Mouse (Mus musculus): Measurements from ENCODE around the gene Arih1. TPM values are rescaled to one million over a fixed set of nuclear protein-coding genes. Genes with fewer than 3 reads are reported as not detected.
A peak's percentile ranks its signal among the peaks of the same experiment; 100 is the strongest.

Arih1 gene
- polyA plus RNA-seq, 1 experiment from 2014 or later = 19.6 TPM

DNA sequence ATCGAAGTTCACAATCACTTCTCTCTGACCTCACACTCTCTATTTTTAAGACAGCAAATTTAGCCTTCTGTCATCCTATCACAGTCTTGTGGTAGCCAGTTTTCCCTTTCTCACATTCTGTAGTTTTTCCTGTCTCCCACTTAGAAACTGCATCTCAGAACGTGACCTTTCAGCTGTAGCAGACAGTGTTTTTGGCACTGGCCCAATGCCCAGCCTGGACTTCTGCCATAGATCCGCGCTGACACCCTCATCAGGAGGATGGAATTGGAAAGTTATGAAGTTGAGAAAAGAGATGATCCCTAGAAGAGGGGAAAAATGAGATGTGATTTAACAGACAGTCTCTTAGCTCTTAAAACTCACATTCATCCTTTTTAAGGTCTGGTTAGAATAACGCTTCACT, 32.6 kb upstream of the Arih1 start:
- no peaks in the 10 kb centered on the region for H3K9me3 ChIP-seq (ENCODE audit: control insufficient read depth, low read length)
- no peak overlapping the region for H3K27ac ChIP-seq (replicated peaks; ENCODE audit: low read depth, low read length)
- H3K4me2 ChIP-seq (ENCODE audit: low read length) = no peak overlapping the region
- no peaks in the 10 kb centered on the region for H3K4me1 ChIP-seq (ENCODE audit: control insufficient read depth, insufficient read depth, low read length)
- H3K9ac ChIP-seq (replicated peaks; ENCODE audit: low read length) = no peak overlapping the region
- ATAC-seq (ENCODE audit: low FRiP score, low TSS enrichment) (no peak), DNase-seq (no peak)
- no peaks in the 10 kb centered on the region for H3K36me3 ChIP-seq (ENCODE audit: control insufficient read depth, insufficient read depth, low read length)
- H3K4me3 ChIP-seq (replicated peaks; ENCODE audit: low read depth, low read length) = no peak overlapping the region
- 80% methylated on average over 5 of the region's 5 CpGs for WGBS
- H3K27me3 ChIP-seq (ENCODE audit: control insufficient read depth, insufficient read depth, low read length) = no peaks in the 10 kb centered on the region

DNA sequence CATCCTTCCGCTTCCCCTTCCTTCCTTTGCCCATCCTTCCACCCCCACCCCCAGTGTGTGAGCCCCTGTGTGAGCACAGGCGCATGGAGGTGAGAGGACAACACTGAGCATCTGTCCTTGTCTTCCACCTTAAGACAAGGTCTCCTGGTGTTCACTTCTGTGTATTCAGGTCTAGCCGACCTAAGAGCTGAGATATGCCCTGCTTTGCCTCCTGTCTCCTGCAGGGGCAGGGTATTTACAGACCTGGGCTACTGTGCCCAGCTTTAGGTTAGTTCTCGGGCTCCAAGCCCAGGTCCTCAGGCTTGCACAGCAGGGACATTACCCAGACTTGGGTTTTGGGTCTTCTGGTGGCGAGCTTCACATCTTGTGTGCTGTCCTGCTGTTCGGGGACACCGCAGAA, 30.7 kb upstream of the Arih1 start:
- WGBS = 67% methylated on average over 7 of the region's 7 CpGs
- Histone ChIP-seq H3K4me1 (ENCODE audit: control insufficient read depth, insufficient read depth, low read length) (no peaks in the 10 kb centered on the region), H3K4me3 (replicated peaks; ENCODE audit: low read depth, low read length) (no peak overlapping the region)

DNA sequence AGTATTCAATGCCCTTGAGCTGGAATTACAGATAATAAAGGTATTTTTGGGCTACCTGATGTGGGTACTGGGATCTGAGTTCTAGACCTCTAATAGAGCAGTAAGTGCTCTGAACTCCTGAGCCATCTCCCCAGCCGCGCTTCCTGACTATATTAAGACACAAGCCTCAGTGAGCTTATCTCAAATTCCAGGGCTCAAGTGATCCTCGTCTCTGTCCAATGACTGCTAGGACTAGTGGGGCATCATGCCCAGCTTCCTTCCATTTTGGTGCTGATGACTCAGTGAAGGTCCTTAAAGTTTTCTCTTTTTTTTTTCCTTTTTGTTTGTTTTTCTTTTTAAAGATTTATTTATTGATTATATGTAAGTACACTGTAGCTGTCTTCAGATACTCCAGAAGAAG, 28.7 kb upstream of the Arih1 start:
- ATAC-seq (ENCODE audit: low FRiP score, low TSS enrichment) = no peak
- Histone ChIP-seq H3K9me3 (ENCODE audit: control insufficient read depth, low read length) (no peaks in the 10 kb centered on the region), H3K4me2 (ENCODE audit: low read length) (no peak overlapping the region), H3K36me3 (ENCODE audit: control insufficient read depth, insufficient read depth, low read length) (no peaks in the 10 kb centered on the region), H3K4me3 (replicated peaks; ENCODE audit: low read depth, low read length) (no peak overlapping the region), H3K4me1 (ENCODE audit: control insufficient read depth, insufficient read depth, low read length) (no peaks in the 10 kb centered on the region), H3K27me3 (ENCODE audit: control insufficient read depth, insufficient read depth, low read length) (no peaks in the 10 kb centered on the region), H3K9ac (replicated peaks; ENCODE audit: low read length) (no peak overlapping the region), H3K27ac (replicated peaks; ENCODE audit: low read depth, low read length) (no peak overlapping the region)
- DNase-seq = no peak
- 76% methylated on average over 3 of the region's 3 CpGs for WGBS

More for the DNA sequence above, 30.7 kb upstream of the Arih1 start:
- ATAC-seq (ENCODE audit: low FRiP score, low TSS enrichment) (no peak), DNase-seq (no peak)
- H3K9ac ChIP-seq (replicated peaks; ENCODE audit: low read length) = no peak overlapping the region
- H3K9me3 ChIP-seq (ENCODE audit: control insufficient read depth, low read length) = no peaks in the 10 kb centered on the region
- H3K36me3 ChIP-seq (ENCODE audit: control insufficient read depth, insufficient read depth, low read length) = no peaks in the 10 kb centered on the region
- H3K27me3 ChIP-seq (ENCODE audit: control insufficient read depth, insufficient read depth, low read length) = no peaks in the 10 kb centered on the region
- no peak overlapping the region for H3K4me2 ChIP-seq (ENCODE audit: low read length)
- no peak overlapping the region for H3K27ac ChIP-seq (replicated peaks; ENCODE audit: low read depth, low read length)

DNA sequence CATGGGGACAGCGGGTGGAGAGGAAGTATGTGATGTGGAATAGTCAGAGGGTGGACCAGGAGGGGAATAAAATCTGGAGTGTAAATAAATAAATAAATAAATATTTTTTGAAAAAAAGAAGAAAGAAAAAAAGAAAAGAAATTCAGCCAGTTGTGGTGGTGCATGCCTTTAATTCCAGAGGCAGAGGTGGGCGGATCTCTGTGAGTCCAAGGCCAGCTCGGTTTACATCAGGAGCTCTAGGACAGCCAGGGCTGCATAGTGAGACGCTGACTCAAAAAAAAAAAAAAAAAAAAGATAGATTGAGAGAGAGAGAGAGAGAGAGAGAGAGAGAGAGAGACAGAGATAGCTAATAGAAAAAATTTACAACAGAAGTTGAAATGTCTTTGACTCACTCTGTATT, 26.0 kb upstream of the Arih1 start:
- no peak for DNase-seq
- Histone ChIP-seq H3K4me1 (ENCODE audit: control insufficient read depth, insufficient read depth, low read length) (no peaks in the 10 kb centered on the region), H3K4me3 (replicated peaks; ENCODE audit: low read depth, low read length) (no peak overlapping the region), H3K36me3 (ENCODE audit: control insufficient read depth, insufficient read depth, low read length) (no peaks in the 10 kb centered on the region), H3K27ac (replicated peaks; ENCODE audit: low read depth, low read length) (no peak overlapping the region), H3K4me2 (ENCODE audit: low read length) (no peak overlapping the region), H3K27me3 (ENCODE audit: control insufficient read depth, insufficient read depth, low read length) (no peaks in the 10 kb centered on the region), H3K9ac (replicated peaks; ENCODE audit: low read length) (no peak overlapping the region), H3K9me3 (ENCODE audit: control insufficient read depth, low read length) (no peaks in the 10 kb centered on the region)
- no peak for ATAC-seq (ENCODE audit: low FRiP score, low TSS enrichment)
- WGBS = 68% methylated on average over 4 of the region's 4 CpGs

DNA sequence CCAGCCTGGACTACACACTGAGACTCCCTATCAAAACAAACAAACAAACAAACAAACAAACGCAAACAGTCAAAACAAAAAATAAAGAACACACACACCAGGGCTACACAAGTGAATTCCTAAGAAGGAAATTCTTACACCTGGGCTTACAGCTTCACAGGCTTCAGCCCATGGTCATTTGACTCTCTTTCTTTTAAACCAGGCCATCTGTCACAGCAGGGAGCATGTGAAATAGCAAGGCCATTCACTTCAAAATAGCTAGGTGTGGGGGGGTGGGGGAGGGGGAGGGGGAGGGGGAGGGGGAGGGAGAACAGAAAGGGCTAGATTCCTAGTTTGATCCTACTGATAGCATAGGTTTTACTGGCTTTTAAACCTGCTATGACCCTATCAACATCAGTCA, 21.7 kb upstream of the Arih1 start:
- WGBS = 63% methylated on average over 1 of the region's 1 CpGs
- H3K36me3 ChIP-seq (ENCODE audit: control insufficient read depth, insufficient read depth, low read length) = no peaks in the 10 kb centered on the region
- H3K27ac ChIP-seq (replicated peaks; ENCODE audit: low read depth, low read length) = no peak overlapping the region
- no peaks in the 10 kb centered on the region for H3K9me3 ChIP-seq (ENCODE audit: control insufficient read depth, low read length)
- H3K9ac ChIP-seq (replicated peaks; ENCODE audit: low read length) = no peak overlapping the region
- H3K4me2 ChIP-seq (ENCODE audit: low read length) = no peak overlapping the region
- no peaks in the 10 kb centered on the region for H3K4me1 ChIP-seq (ENCODE audit: control insufficient read depth, insufficient read depth, low read length)
- DNase-seq (no peak), ATAC-seq (ENCODE audit: low FRiP score, low TSS enrichment) (no peak)
- no peak overlapping the region for H3K4me3 ChIP-seq (replicated peaks; ENCODE audit: low read depth, low read length)
- no peaks in the 10 kb centered on the region for H3K27me3 ChIP-seq (ENCODE audit: control insufficient read depth, insufficient read depth, low read length)

DNA sequence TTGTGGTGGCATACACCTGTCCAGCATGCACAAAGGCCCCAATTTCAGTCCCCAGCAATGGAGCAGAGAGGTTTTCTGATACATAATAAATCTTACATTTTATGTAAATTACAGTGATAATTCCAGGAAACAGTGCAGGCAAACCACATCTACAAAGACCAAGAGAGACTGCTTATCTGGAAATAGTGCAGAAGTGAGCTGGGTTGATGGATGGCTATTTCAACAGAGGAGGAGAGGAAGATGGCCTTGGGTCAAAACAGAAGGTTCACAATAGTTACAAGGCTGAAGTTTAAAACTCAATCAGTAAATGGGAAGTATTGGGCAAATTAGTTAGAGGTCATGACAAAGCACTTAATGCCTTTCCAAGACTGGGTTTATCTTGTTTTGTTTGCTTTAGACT, 913 bp upstream of the Arih1 start:
- Histone ChIP-seq H3K9ac (replicated peaks; ENCODE audit: low read length) (peak overlapping the region; percentile 98), H3K4me2 (ENCODE audit: low read length) (peak overlapping the region; percentile 92), H3K27ac (replicated peaks; ENCODE audit: low read depth, low read length) (peak overlapping the region; percentile 99), H3K36me3 (ENCODE audit: control insufficient read depth, insufficient read depth, low read length) (no peaks in the 10 kb centered on the region), H3K4me3 (replicated peaks; ENCODE audit: low read depth, low read length) (peak overlapping the region; percentile 99), H3K9me3 (ENCODE audit: control insufficient read depth, low read length) (no peaks in the 10 kb centered on the region), H3K4me1 (ENCODE audit: control insufficient read depth, insufficient read depth, low read length) (peaks cover 19% of the 10 kb centered on the region), H3K27me3 (ENCODE audit: control insufficient read depth, insufficient read depth, low read length) (no peaks in the 10 kb centered on the region)
- ATAC-seq (ENCODE audit: low FRiP score, low TSS enrichment) (no peak), DNase-seq (no peak)

DNA sequence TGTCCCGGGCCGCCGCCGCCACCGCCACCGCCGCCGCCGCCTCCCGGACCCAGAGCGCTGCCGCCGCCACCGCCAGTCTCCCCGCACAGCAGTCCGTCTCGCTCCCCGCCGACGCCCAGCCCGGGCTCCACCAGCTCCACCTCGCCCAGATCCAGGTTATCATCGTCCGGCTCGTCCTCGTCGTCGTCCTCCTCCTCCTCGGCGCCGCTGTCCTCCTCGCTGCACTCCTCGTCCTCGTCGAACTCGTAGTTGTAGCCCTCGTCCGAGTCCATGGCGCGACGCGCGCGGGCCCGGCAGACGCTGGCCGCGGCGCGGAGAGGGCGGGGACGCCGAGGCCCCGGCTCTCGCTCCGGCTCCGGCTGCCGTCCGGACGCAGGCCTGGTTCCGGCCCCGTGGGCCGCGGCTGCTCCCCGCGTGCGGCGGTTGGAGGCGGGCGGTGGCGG, 321 bp downstream of the Arih1 start:
- peak overlapping the region; percentile 92 for H3K4me2 ChIP-seq (ENCODE audit: low read length)
- DNase-seq (no peak), ATAC-seq (ENCODE audit: low FRiP score, low TSS enrichment) (peak; percentile 72)
- peak overlapping the region; percentile 99 for H3K4me3 ChIP-seq (replicated peaks; ENCODE audit: low read depth, low read length)
- no peaks in the 10 kb centered on the region for H3K36me3 ChIP-seq (ENCODE audit: control insufficient read depth, insufficient read depth, low read length)
- peak overlapping the region; percentile 98 for H3K9ac ChIP-seq (replicated peaks; ENCODE audit: low read length)
- no peaks in the 10 kb centered on the region for H3K9me3 ChIP-seq (ENCODE audit: control insufficient read depth, low read length)
- H3K27ac ChIP-seq (replicated peaks; ENCODE audit: low read depth, low read length) = peak overlapping the region; percentile 99
- H3K4me1 ChIP-seq (ENCODE audit: control insufficient read depth, insufficient read depth, low read length) = peaks cover 24% of the 10 kb centered on the region
- WGBS = under 1% methylated on average over 71 of the region's 71 CpGs
- no peaks in the 10 kb centered on the region for H3K27me3 ChIP-seq (ENCODE audit: control insufficient read depth, insufficient read depth, low read length)

DNA sequence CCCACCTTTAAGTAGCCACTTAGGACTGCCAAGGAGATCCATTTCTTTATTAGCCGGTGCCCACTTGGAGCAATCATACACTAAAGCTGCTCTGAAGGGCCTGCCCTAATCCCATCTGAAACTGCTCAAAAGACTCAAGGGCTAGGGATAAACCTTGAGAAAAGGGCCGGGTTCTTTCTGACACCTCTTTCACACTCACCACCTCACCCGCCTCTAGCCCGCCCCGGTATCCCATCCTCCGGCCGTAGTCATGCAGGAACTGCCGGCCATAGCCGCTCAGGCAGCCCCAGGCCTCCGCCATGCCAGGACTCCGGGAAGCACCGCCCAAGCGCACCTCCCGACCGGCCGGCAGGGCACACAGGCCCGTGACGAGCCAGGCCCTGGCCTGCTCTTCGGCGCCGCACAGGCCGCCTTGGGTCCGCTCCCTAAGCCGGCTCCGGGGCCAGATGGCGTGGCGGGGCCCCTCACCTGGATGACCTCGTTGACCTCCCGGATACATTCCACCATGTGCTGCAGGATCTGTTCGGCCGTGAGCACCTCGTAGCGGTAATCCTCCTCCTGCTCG, 825 bp downstream of the Arih1 start:
- peak; percentile 66 for DNase-seq
- Histone ChIP-seq H3K4me2 (ENCODE audit: low read length) (peak overlapping the region; percentile 92), H3K4me3 (replicated peaks; ENCODE audit: low read depth, low read length) (peak overlapping the region; percentile 99), H3K9ac (replicated peaks; ENCODE audit: low read length) (peak overlapping the region; percentile 98), H3K27me3 (ENCODE audit: control insufficient read depth, insufficient read depth, low read length) (no peaks in the 10 kb centered on the region), H3K9me3 (ENCODE audit: control insufficient read depth, low read length) (no peaks in the 10 kb centered on the region), H3K4me1 (ENCODE audit: control insufficient read depth, insufficient read depth, low read length) (peaks cover 24% of the 10 kb centered on the region), H3K27ac (replicated peaks; ENCODE audit: low read depth, low read length) (peak overlapping the region; percentile 99), H3K36me3 (ENCODE audit: control insufficient read depth, insufficient read depth, low read length) (no peaks in the 10 kb centered on the region)
- WGBS = under 1% methylated on average over 34 of the region's 34 CpGs
- peak; percentile 40 for ATAC-seq (ENCODE audit: low FRiP score, low TSS enrichment)

DNA sequence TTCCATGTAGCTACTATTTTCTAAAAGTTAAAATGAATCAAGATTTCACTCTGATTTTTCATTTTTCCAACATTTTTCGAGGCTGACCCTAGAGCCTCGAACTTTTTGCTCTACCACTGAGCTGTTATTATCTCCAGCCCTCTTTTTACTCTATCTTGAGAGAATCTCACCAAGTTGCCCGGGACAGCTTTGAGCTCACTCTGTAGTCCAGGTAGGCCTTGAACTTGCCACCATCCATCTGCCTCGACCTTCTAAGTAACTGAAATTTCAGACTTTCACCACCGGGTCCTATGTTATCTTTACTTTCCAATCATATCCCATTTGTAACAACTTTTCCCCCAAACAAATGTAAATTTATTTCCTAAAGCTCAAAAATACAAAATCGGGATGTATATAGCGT, 1.7 kb downstream of the Arih1 start:
- Histone ChIP-seq H3K9me3 (ENCODE audit: control insufficient read depth, low read length) (no peaks in the 10 kb centered on the region), H3K36me3 (ENCODE audit: control insufficient read depth, insufficient read depth, low read length) (no peaks in the 10 kb centered on the region), H3K27ac (replicated peaks; ENCODE audit: low read depth, low read length) (no peak overlapping the region), H3K4me3 (replicated peaks; ENCODE audit: low read depth, low read length) (peak overlapping the region; percentile 99), H3K27me3 (ENCODE audit: control insufficient read depth, insufficient read depth, low read length) (no peaks in the 10 kb centered on the region), H3K9ac (replicated peaks; ENCODE audit: low read length) (peak overlapping the region; percentile 98), H3K4me1 (ENCODE audit: control insufficient read depth, insufficient read depth, low read length) (peaks cover 24% of the 10 kb centered on the region), H3K4me2 (ENCODE audit: low read length) (peak overlapping the region; percentile 92)
- WGBS = 23% methylated on average over 7 of the region's 7 CpGs
- ATAC-seq (ENCODE audit: low FRiP score, low TSS enrichment) (no peak), DNase-seq (peak; percentile 4)

All from midbrain, embryonic 14.5 days (tissue).